Mouse (Mus musculus) embryonic facial prominence, embryonic 11.5 days (tissue): ENCODE data around the gene Hist1h4k. TPM values are rescaled to one million over a fixed set of nuclear protein-coding genes. Genes with fewer than 3 reads are reported as not detected.
"Not testable (repeated sequence)": the region's sequence is repeated elsewhere in the genome, so short reads cannot be mapped to it uniquely, and the experiment has no call there.

Source experiments
- ATAC-seq: fragments of 200-750 bp; cut with Nextera tagmentation; replicated peaks from 2 replicates; pipeline ENCODE4 v1.8.0; 2017; ENCODE audit warnings: low read depth; ENCODE audit not compliant: insufficient number of reproducible peaks, low FRiP score, low TSS enrichment
- DNase-seq: peaks from one replicate; pipeline ENCODE4 v3.0.0-alpha.2; 2015; ENCODE audit warnings: low spot score
- H3K27ac ChIP-seq: fragments of 300-500 bp; sonication (generic); replicated peaks from 2 replicates; pipeline ENCODE4 v1.5.1; 2014; ENCODE audit warnings: mild to moderate bottlenecking, low read depth, low read length, control low read depth
- H3K27me3 ChIP-seq: fragments of 300-500 bp; sonication (generic); 2 replicates; pipeline ENCODE4 v1.6.1; 2014; ENCODE audit warnings: mild to moderate bottlenecking, low read length, moderate library complexity, mixed read lengths; ENCODE audit not compliant: control insufficient read depth, insufficient read depth
- H3K36me3 ChIP-seq: fragments of 300-500 bp; sonication (generic); replicated peaks from 2 replicates; pipeline ENCODE4 v1.6.1; 2014; ENCODE audit warnings: low read depth, mild to moderate bottlenecking, low read length, moderate library complexity, mixed read lengths; ENCODE audit not compliant: control insufficient read depth, insufficient read depth
- H3K4me1 ChIP-seq: fragments of 300-500 bp; sonication (generic); 2 replicates; pipeline ENCODE4 v1.6.1; 2014; ENCODE audit warnings: low read length, mixed read lengths; ENCODE audit not compliant: control insufficient read depth, insufficient read depth
- H3K4me2 ChIP-seq: fragments of 300-500 bp; sonication (generic); 2 replicates; pipeline ENCODE4 v1.6.1; 2014; ENCODE audit warnings: low read depth, mild to moderate bottlenecking, control low read depth, low read length, moderate library complexity
- H3K4me3 ChIP-seq: fragments of 300-500 bp; sonication (generic); 2 replicates; pipeline ENCODE4 v1.5.1; 2014; ENCODE audit warnings: low read depth, low read length, control low read depth
- H3K9ac ChIP-seq: fragments of 300-500 bp; sonication (generic); replicated peaks from 2 replicates; pipeline ENCODE4 v1.6.1; 2014; ENCODE audit warnings: mild to moderate bottlenecking, control low read depth, low read length
- H3K9me3 ChIP-seq: fragments of 300-500 bp; sonication (generic); replicated peaks from 2 replicates; pipeline ENCODE4 v1.6.1; 2016; ENCODE audit warnings: mild to moderate bottlenecking, low read length, inconsistent platforms, mixed read lengths; ENCODE audit not compliant: control insufficient read depth
- WGBS: fragments of 180-500 bp; shearing (Covaris S2); extraction: QIAGEN DNeasy Blood & Tissue Kit; methylation state at CpG from one replicate; pipeline ENCODE4 v1.1.7; 2014; 5-methylcytosine and 5-hydroxymethylcytosine counted together
- polyA plus RNA-seq: library from polyadenylated mRNA; unstranded; fragments of >200 nt; fragmentation: Nextera tagmentation; extraction: Ambion mirVana; gene quantifications from 2 replicates; pipeline ENCODE4 v1.2.1, GENCODE M21; 2014

Gene Hist1h4k
- polyA plus RNA-seq, 1 experiment from 2014 or later: 7.7 TPM

DNA sequence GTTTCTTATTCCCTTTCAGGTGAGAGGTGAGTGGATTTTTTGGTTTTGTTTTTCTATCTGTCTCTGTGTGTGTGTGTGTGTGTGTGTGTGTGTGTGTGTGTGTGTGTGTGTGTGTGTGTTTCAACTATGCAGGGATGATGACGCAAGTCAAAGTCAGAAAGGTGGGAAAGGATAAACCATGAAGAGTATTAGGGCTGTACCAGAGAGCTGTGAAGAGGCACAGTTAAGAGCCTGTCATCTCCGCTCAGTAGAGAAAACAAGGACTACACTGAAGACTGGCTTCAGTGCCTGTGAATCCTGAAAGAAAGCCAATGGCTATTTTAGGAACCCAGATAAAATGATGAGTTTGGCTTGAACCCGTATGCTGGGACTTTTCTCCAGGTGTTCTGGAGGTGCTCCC, 1.5 kb upstream of the Hist1h4k start:
- H3K4me3 ChIP-seq: no peak overlapping the region
- no peaks in the 10 kb centered on the region for H3K9me3 ChIP-seq
- no peak for ATAC-seq
- H3K36me3 ChIP-seq: no peaks in the 10 kb centered on the region
- H3K9ac ChIP-seq: no peak overlapping the region
- H3K27ac ChIP-seq: peak overlapping the region; percentile 89; the same call in 1 of the 2 replicates
- WGBS: 66% methylated on average over 3 of the region's 3 CpGs
- no peaks in the 10 kb centered on the region for H3K27me3 ChIP-seq
- no peaks in the 10 kb centered on the region for H3K4me1 ChIP-seq
- DNase-seq: no peak
- no peak overlapping the region; the same call in 1 of the 2 replicates for H3K4me2 ChIP-seq

GRCm38 (mm10) chr13:21751417-21751816, 1.1 kb upstream of the Hist1h4k start:
- Histone ChIP-seq H3K27ac (peak overlapping the region; percentile 52; the same call in 1 of the 2 replicates), H3K4me1 (no peaks in the 10 kb centered on the region), H3K36me3 (no peaks in the 10 kb centered on the region), H3K9ac (no peak overlapping the region), H3K27me3 (no peaks in the 10 kb centered on the region), H3K4me3 (no peak overlapping the region), H3K9me3 (no peaks in the 10 kb centered on the region), H3K4me2 (no peak overlapping the region)
- ATAC-seq (no peak), DNase-seq (no peak)

- peak overlapping the region; percentile 87 for H3K4me2 ChIP-seq
- DNase-seq (peak; percentile 69), ATAC-seq (no peak; the same call in 1 of the 2 replicates)
- H3K4me1 ChIP-seq: no peaks in the 10 kb centered on the region
- no peaks in the 10 kb centered on the region for H3K36me3 ChIP-seq
- H3K4me3 ChIP-seq: peak overlapping the region; percentile 56
- H3K27ac ChIP-seq: peak overlapping the region; percentile 97
- H3K9ac ChIP-seq: peak overlapping the region; percentile 65
- H3K9me3 ChIP-seq: no peaks in the 10 kb centered on the region
- WGBS: 5% methylated on average over 5 of the region's 5 CpGs
- no peaks in the 10 kb centered on the region for H3K27me3 ChIP-seq
Observed at GRCm38 (mm10) chr13:21749387-21750158, 732 bp downstream of the Hist1h4k start.

- 84% methylated on average over 1 of the region's 1 CpGs for WGBS
- H3K36me3 ChIP-seq: no peaks in the 10 kb centered on the region
- no peak overlapping the region for H3K27ac ChIP-seq
- H3K4me2 ChIP-seq: no peak overlapping the region
- H3K4me3 ChIP-seq: no peak overlapping the region
- no peak for ATAC-seq
- H3K9ac ChIP-seq: no peak overlapping the region
- no peak for DNase-seq
- no peaks in the 10 kb centered on the region for H3K9me3 ChIP-seq
- no peaks in the 10 kb centered on the region for H3K27me3 ChIP-seq
- no peaks in the 10 kb centered on the region for H3K4me1 ChIP-seq
Observed at GRCm38 (mm10) chr13:21745006-21745405, 5.3 kb downstream of the Hist1h4k start.

GRCm38 (mm10) chr13:21734906-21735767, 15.2 kb downstream of the Hist1h4k start, which contains the start of gene Hist1h4j:
Hist1h4j (plus strand) TSS chr13:21735064.
- peak within 1 kb of the TSS; percentile 50 for H3K4me3 ChIP-seq
- H3K9ac ChIP-seq: peak within 1 kb of the TSS; percentile 63
- peak; percentile 92 for ATAC-seq
- peak within 1 kb of the TSS; percentile 95 for H3K27ac ChIP-seq
- DNase-seq: peak; percentile 93
- H3K4me2 ChIP-seq: peak within 1 kb of the TSS; percentile 58
- H3K4me1 ChIP-seq, H3K36me3 ChIP-seq, H3K27me3 ChIP-seq, H3K9me3 ChIP-seq: not testable (repeated sequence)
- WGBS: under 1% methylated on average over 43 of the region's 56 CpGs

DNA sequence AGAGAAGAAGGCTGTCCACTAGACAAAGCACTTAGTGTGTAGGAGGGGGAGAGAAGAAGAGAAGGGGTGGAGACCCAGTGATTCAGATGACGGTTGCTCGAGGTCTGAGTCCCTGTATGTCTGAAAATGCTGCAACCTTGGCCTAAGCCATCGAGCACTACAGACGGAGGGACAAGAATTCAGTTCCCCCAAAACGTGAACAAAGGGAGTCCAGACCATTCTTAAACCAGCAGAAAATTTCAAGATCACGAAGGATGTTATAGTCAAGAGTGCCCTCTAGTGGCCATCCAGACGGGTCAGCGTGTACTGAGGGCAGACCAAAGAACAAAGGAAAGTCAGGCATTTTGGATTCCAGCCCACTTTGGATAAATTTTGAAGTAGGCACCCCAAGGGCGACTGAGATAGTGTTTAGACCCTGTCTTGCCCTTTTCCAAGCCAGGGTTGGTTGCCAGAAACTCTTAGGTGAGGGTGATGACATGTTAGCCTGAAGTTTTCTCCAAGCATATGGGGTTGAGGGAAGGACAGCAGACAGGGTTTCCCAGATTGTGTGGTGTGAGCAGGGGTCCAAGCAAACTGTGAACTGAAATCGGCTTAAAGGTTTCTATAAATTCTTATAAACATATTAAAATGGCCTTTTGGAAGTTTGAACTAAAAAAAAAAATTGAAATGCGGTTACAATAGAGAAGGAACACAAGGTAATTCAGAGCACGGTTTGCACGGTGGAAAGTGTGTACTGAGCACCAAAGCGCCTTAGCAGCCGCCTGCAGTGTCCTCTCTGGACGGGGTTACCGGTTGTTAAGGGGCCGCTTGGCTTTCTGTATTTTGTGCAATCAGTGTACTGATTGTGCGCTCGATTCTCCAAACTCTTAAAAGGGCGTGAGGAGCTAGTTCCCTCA, 16.0 kb downstream of the Hist1h4k start:
- Histone ChIP-seq H3K9ac (peak overlapping the region; percentile 63), H3K4me1 (no peaks in the 10 kb centered on the region), H3K4me3 (peak overlapping the region; percentile 50), H3K9me3 (no peaks in the 10 kb centered on the region), H3K4me2 (peak overlapping the region; percentile 49), H3K27me3 (no peaks in the 10 kb centered on the region), H3K36me3 (no peaks in the 10 kb centered on the region), H3K27ac (peak overlapping the region; percentile 95)
- DNase-seq (peak; percentile 96), ATAC-seq (peak; percentile 85)
- 0% methylated on average over 21 of the region's 21 CpGs for WGBS

DNA sequence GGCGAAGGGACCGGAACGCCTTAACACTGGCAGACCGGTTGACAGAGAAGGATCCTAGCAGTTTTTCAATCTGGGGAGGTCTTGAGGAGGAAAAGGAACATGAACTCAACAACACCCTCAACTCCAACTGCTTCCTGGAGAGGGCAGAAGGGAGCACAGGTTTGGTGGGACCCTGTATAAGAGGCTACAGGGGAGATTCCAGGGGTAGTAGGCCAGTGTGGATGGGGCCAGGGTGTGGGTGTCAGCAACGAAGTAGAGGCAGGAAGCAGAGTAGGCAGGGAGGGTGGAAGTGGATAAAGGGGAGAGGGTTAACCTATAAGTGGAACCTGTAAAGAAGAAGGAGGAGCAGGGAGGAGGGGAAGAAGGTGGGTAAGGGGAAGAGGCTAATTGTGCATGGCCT, 16.8 kb downstream of the Hist1h4k start:
- Histone ChIP-seq H3K27ac (peak overlapping the region; percentile 95), H3K9ac (peak overlapping the region; percentile 63), H3K4me3 (no peak overlapping the region), H3K36me3 (no peaks in the 10 kb centered on the region), H3K4me2 (no peak overlapping the region), H3K27me3 (no peaks in the 10 kb centered on the region), H3K9me3 (no peaks in the 10 kb centered on the region), H3K4me1 (no peaks in the 10 kb centered on the region)
- DNase-seq: peak; percentile 63
- WGBS: 65% methylated on average over 5 of the region's 5 CpGs
- ATAC-seq: peak; percentile 31
